Mouse (Mus musculus): Measurements from ENCODE around the gene Mtfr1l. TPM values are rescaled to one million over a fixed set of nuclear protein-coding genes. Genes with fewer than 3 reads are reported as not detected.

The Mtfr1l gene
- polyA plus RNA-seq, 1 experiment from 2014 or later = 116 TPM

Small RNA genes lying within 50 kb of the gene (microRNA-seq; reads per million reads assigned to microRNA genes)
- not detected for gene Mir6403 (ENCODE audit: borderline number of aligned reads)

Other genes starting within 250 kb of the Mtfr1l start
- 17.6 and 19.5 TPM in 2 replicates for gene Pdik1l, start 247.5 kb downstream of the Mtfr1l start, polyA plus RNA-seq (2015; fragmentation: Nextera tagmentation; extraction: Ambion mirVana)
- gene Trim63, start 220.3 kb downstream of the Mtfr1l start, polyA plus RNA-seq (2015; fragmentation: Nextera tagmentation; extraction: Ambion mirVana) = 6.3 and 9.4 TPM in 2 replicates
- 1.6 and 2.3 TPM in 2 replicates for gene Slc30a2, start 192.2 kb downstream of the Mtfr1l start, polyA plus RNA-seq (2015; fragmentation: Nextera tagmentation; extraction: Ambion mirVana)
- gene Extl1, start 151.5 kb downstream of the Mtfr1l start, polyA plus RNA-seq (2015; fragmentation: Nextera tagmentation; extraction: Ambion mirVana) = 4.1 and 4.5 TPM in 2 replicates
- 15.7 and 17.7 TPM in 2 replicates for gene Pafah2, start 139.1 kb downstream of the Mtfr1l start, polyA plus RNA-seq (2015; fragmentation: Nextera tagmentation; extraction: Ambion mirVana)
- gene Stmn1, start 67.1 kb downstream of the Mtfr1l start, polyA plus RNA-seq (2015; fragmentation: Nextera tagmentation; extraction: Ambion mirVana) = 1,403 and 1,438 TPM in 2 replicates
- gene Paqr7, start 38.7 kb downstream of the Mtfr1l start, polyA plus RNA-seq (2015; fragmentation: Nextera tagmentation; extraction: Ambion mirVana) = 5.7 and 7.2 TPM in 2 replicates
- gene Aunip, start 24.4 kb downstream of the Mtfr1l start, polyA plus RNA-seq (2015; fragmentation: Nextera tagmentation; extraction: Ambion mirVana) = 8.8 and 8.9 TPM in 2 replicates
- 19.8 and 29.8 TPM in 2 replicates for gene Selenon, start 16.8 kb upstream of the Mtfr1l start, polyA plus RNA-seq (2015; fragmentation: Nextera tagmentation; extraction: Ambion mirVana)
- 5.0 and 5.6 TPM in 2 replicates for gene Man1c1, start 168.9 kb upstream of the Mtfr1l start, polyA plus RNA-seq (2015; fragmentation: Nextera tagmentation; extraction: Ambion mirVana)
- gene Ldlrap1, start 232.6 kb upstream of the Mtfr1l start, polyA plus RNA-seq (2015; fragmentation: Nextera tagmentation; extraction: Ambion mirVana) = 36.7 and 37.6 TPM in 2 replicates

Data from embryonic facial prominence, embryonic 15.5 days (tissue).